Mouse (Mus musculus) liver, embryonic 14.5 days (tissue): ENCODE data around the gene Ppm1k. TPM values are rescaled to one million over a fixed set of nuclear protein-coding genes. Genes with fewer than 3 reads are reported as not detected.
A peak's percentile ranks its signal among the peaks of the same experiment; 100 is the strongest.
"Not testable (repeated sequence)": the region's sequence is repeated elsewhere in the genome, so short reads cannot be mapped to it uniquely, and the experiment has no call there.

Experiments
- ATAC-seq: fragments of 200-750 bp; cut with Nextera tagmentation; 2 replicates; pipeline ENCODE4 v1.8.0; 2017; ENCODE audit warnings: moderate number of reproducible peaks, mild to moderate bottlenecking, moderate library complexity; ENCODE audit not compliant: insufficient read depth
- DNase-seq, 3 experiments: peaks; one replicate each; pipeline ENCODE4 v3.0.0-alpha.2; 2012 to 2013; ENCODE audit warnings: low read depth in 3 of 3, low spot score in 3 of 3
- H3K27ac ChIP-seq: fragments of 300-500 bp; sonication (generic); 2 replicates; pipeline ENCODE4 v1.5.1; 2014; ENCODE audit warnings: moderate library complexity, mild to moderate bottlenecking, control low read depth, inconsistent platforms
- H3K27me3 ChIP-seq: fragments of 300-500 bp; sonication (generic); 2 replicates; pipeline ENCODE4 v1.6.1; 2014; ENCODE audit warnings: mild to moderate bottlenecking, low read length, moderate library complexity; ENCODE audit not compliant: control insufficient read depth, insufficient read depth
- H3K36me3 ChIP-seq: fragments of 300-500 bp; sonication (generic); replicated peaks from 2 replicates; pipeline ENCODE4 v1.6.1; 2014; ENCODE audit warnings: low read depth; ENCODE audit not compliant: control insufficient read depth, insufficient read depth
- H3K4me1 ChIP-seq, 2 experiments: fragments of 200-500 bp in 1 of 2; fragments of 300-500 bp in 1 of 2; sonication (generic) in 1 of 2; replicated peaks; 2 replicates each; pipeline ENCODE4 v1.6.1; 2012 to 2014; ENCODE audit warnings: antibody characterized with exemption in 1 of 2, inconsistent platforms in 1 of 2, low read length in 1 of 2; ENCODE audit not compliant: control insufficient read depth in 2 of 2, insufficient read depth in 2 of 2
- H3K4me2 ChIP-seq: fragments of 300-500 bp; sonication (generic); 2 replicates; pipeline ENCODE4 v1.6.1; 2014; ENCODE audit warnings: low read depth, mild to moderate bottlenecking, control low read depth, moderate library complexity
- H3K4me3 ChIP-seq, 2 experiments: fragments of 200-500 bp in 1 of 2; fragments of 300-500 bp in 1 of 2; sonication (generic) in 1 of 2; 2 replicates each; pipeline ENCODE4 v1.5.1; 2012 to 2014; ENCODE audit warnings: low read depth in 2 of 2, low read length in 2 of 2, mild to moderate bottlenecking in 2 of 2, control low read depth in 1 of 2, inconsistent platforms in 1 of 2, moderate library complexity in 1 of 2; ENCODE audit not compliant: insufficient read depth in 1 of 2
- H3K9ac ChIP-seq: fragments of 300-500 bp; sonication (generic); replicated peaks from 2 replicates; pipeline ENCODE4 v1.6.1; 2014; ENCODE audit warnings: mild to moderate bottlenecking, control low read depth, moderate library complexity
- H3K9me3 ChIP-seq: fragments of 300-500 bp; sonication (generic); 2 replicates; pipeline ENCODE4 v1.6.1; 2016; ENCODE audit warnings: low read length, mixed read lengths; ENCODE audit not compliant: control insufficient read depth
- CTCF ChIP-seq: IDR thresholded peaks from 2 replicates; pipeline ENCODE4 v1.5.1; 2016; ENCODE audit warnings: antibody characterized with exemption, low read depth, control low read depth
- EP300 ChIP-seq: IDR thresholded peaks from 2 replicates; pipeline ENCODE4 v1.6.1; 2016; ENCODE audit warnings: antibody characterized with exemption, low read depth
- WGBS: fragments of 180-500 bp; shearing (Covaris S2); extraction: QIAGEN DNeasy Blood & Tissue Kit; methylation state at CpG from one replicate; pipeline ENCODE4 v1.1.7; 2014; ENCODE audit not compliant: insufficient replicate concordance; 5-methylcytosine and 5-hydroxymethylcytosine counted together
- polyA plus RNA-seq, 2 experiments: library from polyadenylated mRNA; depleted of rRNA in 1 of 2; stranded (reverse) in 1 of 2; unstranded in 1 of 2; fragments of >200 nt; fragmentation: Nextera tagmentation in 1 of 2; extraction: Ambion mirVana in 1 of 2; gene quantifications; 2 replicates each; pipeline versions ENCODE4 v1.2.1 to v1.2.3; 2012 to 2014

The Ppm1k gene
- polyA plus RNA-seq, 2 experiments, result 1.6 to 3.3 TPM

DNA sequence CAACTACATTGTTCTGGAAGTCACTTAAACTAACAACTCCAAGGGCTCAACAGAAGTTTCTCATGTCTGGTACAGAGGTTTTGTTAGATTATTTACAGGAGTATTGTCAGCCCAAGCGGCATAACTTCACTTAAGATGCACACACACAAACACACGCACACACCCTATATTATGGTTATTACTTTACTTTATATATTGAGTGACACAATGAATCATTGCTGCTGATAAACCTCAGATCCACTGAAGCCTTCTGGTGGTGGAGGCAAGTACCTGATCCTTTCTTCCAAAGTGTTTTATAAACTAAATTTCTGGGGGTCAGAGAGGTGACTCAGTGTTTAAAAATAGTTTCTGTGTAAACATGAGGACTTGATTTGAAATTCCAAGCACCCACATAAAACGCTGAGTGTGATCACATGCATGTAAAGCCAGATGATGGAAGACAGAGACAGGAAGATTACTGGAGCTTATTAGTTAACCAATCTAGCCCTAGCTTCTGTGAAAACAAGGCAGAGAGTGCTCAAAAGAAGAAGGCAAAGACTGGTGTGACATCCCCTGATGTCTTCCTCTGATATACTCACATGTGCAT is 16.0 kb upstream of the Ppm1k start:
- TF ChIP-seq EP300 (no peak), CTCF (no peak)
- Histone ChIP-seq H3K27me3 (no peaks in the 10 kb centered on the region), H3K36me3 (no peaks in the 10 kb centered on the region), H3K9ac (no peak overlapping the region), H3K4me1 (no peaks in the 10 kb centered on the region), H3K4me2 (no peak overlapping the region), H3K27ac (no peak overlapping the region), H3K9me3 (no peaks in the 10 kb centered on the region), H3K4me3 (no peak overlapping the region)
- ATAC-seq, result no peak
- DNase-seq, result no peak
- 52% methylated on average over 3 of the region's 3 CpGs for WGBS

DNA sequence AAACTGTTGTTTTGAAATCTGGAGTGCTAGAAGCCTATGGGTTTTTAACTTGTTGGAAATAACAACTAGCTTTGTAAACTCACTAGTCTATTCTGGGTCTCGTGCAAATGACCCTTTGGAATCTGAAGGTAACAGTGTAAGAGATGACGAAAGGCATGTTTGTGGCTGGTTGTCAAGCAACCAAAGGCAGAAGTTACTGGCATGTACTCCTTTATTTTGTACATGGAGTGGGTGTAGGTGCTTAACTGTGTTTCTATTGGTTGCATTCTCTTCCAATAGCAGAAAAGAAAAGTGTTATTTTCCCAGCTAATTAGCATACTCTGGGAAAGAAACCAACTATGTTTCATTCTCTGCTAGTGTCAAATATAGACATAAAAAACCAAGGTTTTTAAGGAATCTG is 9.6 kb upstream of the Ppm1k start:
- 47% methylated on average over 2 of the region's 2 CpGs for WGBS
- Histone ChIP-seq H3K36me3 (no peaks in the 10 kb centered on the region), H3K9me3 (no peaks in the 10 kb centered on the region), H3K4me3 (no peak overlapping the region), H3K9ac (no peak overlapping the region), H3K4me2 (no peak overlapping the region), H3K27ac (no peak overlapping the region), H3K27me3 (no peaks in the 10 kb centered on the region), H3K4me1 (peaks cover 0 to 5% of the 10 kb centered on the region in 2 experiments; a peak in 3 of 4 replicates)
- no peak for DNase-seq
- TF ChIP-seq CTCF, result no peak
- TF ChIP-seq EP300, result no peak
- ATAC-seq, result peak; percentile 53; the same call in 1 of the 2 replicates

DNA sequence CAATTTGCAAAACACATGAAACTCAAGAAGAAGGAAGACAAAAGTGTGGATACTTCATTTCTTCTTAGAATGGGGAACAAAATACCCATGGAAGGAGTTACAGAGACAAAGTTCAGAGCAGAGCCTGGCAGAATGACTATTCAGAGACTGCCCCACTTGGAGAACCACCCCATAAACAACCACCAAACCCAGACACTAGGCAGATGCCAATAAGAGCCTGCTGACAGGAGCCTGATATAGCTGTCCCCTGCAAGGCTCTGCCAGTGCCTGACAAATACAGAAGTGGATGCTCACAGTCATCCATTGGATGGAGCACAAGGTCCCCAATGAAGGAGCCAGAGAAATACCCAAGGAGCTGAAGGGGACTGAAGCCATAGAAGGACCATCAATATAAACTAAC is 8.3 kb upstream of the Ppm1k start:
- not testable (repeated sequence) for H3K36me3 ChIP-seq, H3K27me3 ChIP-seq, H3K27ac ChIP-seq, ATAC-seq, H3K4me3 ChIP-seq, H3K9me3 ChIP-seq, DNase-seq, H3K9ac ChIP-seq, H3K4me2 ChIP-seq, H3K4me1 ChIP-seq

DNA sequence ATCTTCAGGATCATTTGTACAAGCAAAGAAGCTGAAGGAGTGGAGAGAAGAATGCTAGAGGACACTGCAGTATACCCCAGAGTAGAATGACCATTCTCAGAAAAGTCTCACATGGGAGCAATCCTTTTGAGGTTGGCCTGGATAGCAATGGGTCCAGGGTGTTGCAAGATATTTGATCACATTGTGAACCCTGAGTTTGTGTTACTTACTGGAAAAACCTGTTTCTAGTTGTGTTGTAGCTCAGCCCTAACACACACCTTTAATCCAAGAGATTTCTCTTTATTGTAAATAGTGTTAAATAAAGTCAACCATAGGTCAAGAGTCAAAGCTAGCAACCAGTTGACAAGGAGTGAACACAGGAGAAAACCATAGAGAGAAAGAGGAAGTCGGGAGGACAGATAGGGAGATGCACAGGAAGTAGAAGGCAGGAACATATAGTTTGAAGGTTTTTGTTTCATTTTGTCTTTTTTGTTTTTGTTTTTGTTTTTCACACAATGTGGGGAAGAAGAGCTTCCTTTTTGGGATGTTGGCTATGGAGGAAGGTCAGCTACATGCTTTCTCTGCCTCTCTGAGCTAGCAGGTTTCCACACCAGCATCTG is 6.6 kb upstream of the Ppm1k start:
- H3K9me3 ChIP-seq, result no peaks in the 10 kb centered on the region
- no peak overlapping the region for H3K27ac ChIP-seq
- DNase-seq, result no peak
- H3K27me3 ChIP-seq, result no peaks in the 10 kb centered on the region
- H3K9ac ChIP-seq, result no peak overlapping the region
- no peak for TF ChIP-seq CTCF
- no peak for TF ChIP-seq EP300
- H3K4me3 ChIP-seq, result no peak overlapping the region
- H3K4me2 ChIP-seq, result no peak overlapping the region
- 46% methylated on average over 1 of the region's 1 CpGs for WGBS
- H3K4me1 ChIP-seq, result peaks cover 0 to 5% of the 10 kb centered on the region in 2 experiments; a peak in 3 of 4 replicates
- no peak for ATAC-seq
- no peaks in the 10 kb centered on the region for H3K36me3 ChIP-seq

DNA sequence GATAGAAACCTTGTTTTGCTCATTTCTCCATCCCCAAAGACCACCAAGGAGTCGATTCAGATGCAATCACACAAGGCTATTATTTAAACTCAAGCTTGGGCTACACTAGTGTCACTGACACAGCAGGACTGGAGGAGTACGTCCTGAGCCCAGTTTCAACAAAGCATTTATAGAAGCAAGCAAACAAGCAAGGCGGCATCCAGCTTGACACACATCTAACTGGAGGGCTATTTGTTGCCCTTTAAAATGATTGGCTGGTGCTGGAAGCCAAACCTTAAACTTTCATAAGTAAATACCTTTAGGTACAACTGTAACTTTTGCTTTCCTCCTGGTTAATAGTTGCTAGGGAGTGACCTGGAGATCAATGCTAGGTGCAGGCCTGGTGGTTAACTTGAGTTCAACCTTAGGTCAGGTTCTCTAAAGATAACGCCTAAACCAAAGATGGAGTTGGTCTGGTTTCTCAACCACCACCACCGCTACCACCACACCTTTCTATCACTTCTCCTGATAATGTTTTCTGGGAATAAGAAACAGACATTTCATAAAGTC is 5.8 kb upstream of the Ppm1k start:
- no peak for DNase-seq
- no peak overlapping the region for H3K27ac ChIP-seq
- TF ChIP-seq EP300, result no peak
- TF ChIP-seq CTCF, result no peak
- H3K27me3 ChIP-seq, result no peaks in the 10 kb centered on the region
- ATAC-seq, result peak; percentile 58
- no peaks in the 10 kb centered on the region for H3K36me3 ChIP-seq
- WGBS, result 53% methylated on average over 5 of the region's 5 CpGs
- no peaks in the 10 kb centered on the region for H3K9me3 ChIP-seq
- peaks cover 0 to 5% of the 10 kb centered on the region in 2 experiments; a peak in 3 of 4 replicates for H3K4me1 ChIP-seq
- H3K4me3 ChIP-seq, result no peak overlapping the region
- H3K9ac ChIP-seq, result no peak overlapping the region
- H3K4me2 ChIP-seq, result no peak overlapping the region
